Mouse (Mus musculus) urinary bladder, postnatal 0 days (tissue): ENCODE data around the gene Zfyve27. TPM values are rescaled to one million over a fixed set of nuclear protein-coding genes. Genes with fewer than 3 reads are reported as not detected.

Experiments used
- polyA plus RNA-seq: library from polyadenylated mRNA; unstranded; fragments of >200 nt; fragmentation: Nextera tagmentation; extraction: Ambion mirVana; gene quantifications from 2 replicates; pipeline ENCODE4 v1.2.1, GENCODE M21; 2015

Zfyve27 gene
- 13.7 and 17.0 TPM in 2 replicates for polyA plus RNA-seq

GRCm38 (mm10) chr19:42163764-42164163 is at the start of gene Zfyve27:
TSS of gene Zfyve27 (plus strand) at chr19:42163951.

GRCm38 (mm10) chr19:42128787-42129508 is 34.8 kb upstream of the Zfyve27 start, which contains the start of gene Avpi1:
TSS of gene Avpi1 (minus strand) at chr19:42129059.

GRCm38 (mm10) chr19:42147170-42147768 is 16.5 kb upstream of the Zfyve27 start, which contains the start of gene Marveld1:
TSS of gene Marveld1 (plus strand) at chr19:42147400.

GRCm38 (mm10) chr19:42201696-42202381 is 38.1 kb downstream of the Zfyve27 start, which contains the start of gene Sfrp5:
TSS of gene Sfrp5 (minus strand) at chr19:42202252.

Other genes starting within 250 kb of the Zfyve27 start
- gene Exosc1, start 230.5 kb upstream of the Zfyve27 start, polyA plus RNA-seq: 49.6 and 52.1 TPM in 2 replicates
- 46.1 and 48.3 TPM in 2 replicates for gene Zdhhc16, start 230.5 kb upstream of the Zfyve27 start, polyA plus RNA-seq
- 15.0 and 17.6 TPM in 2 replicates for gene Mms19, start 182.8 kb upstream of the Zfyve27 start, polyA plus RNA-seq
- 21.8 and 24.0 TPM in 2 replicates for gene Ubtd1, start 182.2 kb upstream of the Zfyve27 start, polyA plus RNA-seq
- not detected in 2 replicates for gene Ankrd2, start 128.0 kb upstream of the Zfyve27 start, polyA plus RNA-seq
- 1.7 and 1.8 TPM in 2 replicates for gene Hoga1, start 118.3 kb upstream of the Zfyve27 start, polyA plus RNA-seq
- gene 4933411K16Rik, start 111.7 kb upstream of the Zfyve27 start, polyA plus RNA-seq: not detected in 2 replicates
- gene Morn4, start 77.6 kb upstream of the Zfyve27 start, polyA plus RNA-seq: 6.0 and 6.1 TPM in 2 replicates
- 20.0 and 20.7 TPM in 2 replicates for gene Pi4k2a, start 73.5 kb upstream of the Zfyve27 start, polyA plus RNA-seq
- gene Avpi1, start 34.9 kb upstream of the Zfyve27 start, polyA plus RNA-seq: 48.0 and 50.8 TPM in 2 replicates
- 25.2 and 25.9 TPM in 2 replicates for gene Marveld1, start 16.6 kb upstream of the Zfyve27 start, polyA plus RNA-seq
- 0.22 and 0.28 TPM in 2 replicates for gene Sfrp5, start 38.3 kb downstream of the Zfyve27 start, polyA plus RNA-seq
- gene Golga7b, start 83.6 kb downstream of the Zfyve27 start, polyA plus RNA-seq: 0.04 TPM in 1 of 2 replicates, not detected in the other